Mouse (Mus musculus) limb, embryonic 14.5 days (tissue): ENCODE data around the gene Irgm2. TPM values are rescaled to one million over a fixed set of nuclear protein-coding genes. Genes with fewer than 3 reads are reported as not detected.

ENCODE experiments used
- ATAC-seq: fragments of 200-750 bp; cut with Nextera tagmentation; 2 replicates; pipeline ENCODE4 v1.8.0; 2017; ENCODE audit warnings: low read depth, moderate number of reproducible peaks, moderate TSS enrichment; ENCODE audit not compliant: low FRiP score
- DNase-seq: peaks from one replicate; pipeline ENCODE4 v3.0.0-alpha.2; 2015; ENCODE audit warnings: low spot score
- H3K27ac ChIP-seq: fragments of 300-500 bp; sonication (generic); replicated peaks from 2 replicates; pipeline ENCODE4 v1.5.1; 2014; ENCODE audit warnings: low read depth, mild to moderate bottlenecking, low read length, moderate library complexity, mixed read lengths
- H3K27me3 ChIP-seq: fragments of 300-500 bp; sonication (generic); 2 replicates; pipeline ENCODE4 v1.6.1; 2014; ENCODE audit warnings: low read length, mixed read lengths; ENCODE audit not compliant: control insufficient read depth, insufficient read depth
- H3K36me3 ChIP-seq: fragments of 300-500 bp; sonication (generic); 2 replicates; pipeline ENCODE4 v1.6.1; 2014; ENCODE audit warnings: mild to moderate bottlenecking, low read length, moderate library complexity, mixed read lengths; ENCODE audit not compliant: control insufficient read depth, insufficient read depth
- H3K4me1 ChIP-seq: fragments of 300-500 bp; sonication (generic); 2 replicates; pipeline ENCODE4 v1.6.1; 2014; ENCODE audit warnings: antibody characterized with exemption, low read length, mixed read lengths; ENCODE audit not compliant: control insufficient read depth, insufficient read depth
- H3K4me2 ChIP-seq: fragments of 300-500 bp; sonication (generic); replicated peaks from 2 replicates; pipeline ENCODE4 v1.6.1; 2014; ENCODE audit warnings: low read depth, mild to moderate bottlenecking, low read length, moderate library complexity; ENCODE audit not compliant: severe bottlenecking
- H3K4me3 ChIP-seq: fragments of 300-500 bp; sonication (generic); replicated peaks from 2 replicates; pipeline ENCODE4 v1.5.1; 2014; ENCODE audit warnings: low read length
- H3K9ac ChIP-seq: fragments of 300-500 bp; sonication (generic); 2 replicates; pipeline ENCODE4 v1.6.1; 2014; ENCODE audit warnings: mild to moderate bottlenecking, low read depth, low read length, moderate library complexity; ENCODE audit not compliant: severe bottlenecking
- H3K9me3 ChIP-seq: fragments of 300-500 bp; sonication (generic); 2 replicates; pipeline ENCODE4 v1.6.1; 2016; ENCODE audit warnings: low read length; ENCODE audit not compliant: control insufficient read depth
- POLR2A ChIP-seq: fragments of 200-500 bp; IDR thresholded peaks from 2 replicates; pipeline ENCODE4 v1.8.0; 2012; ENCODE audit warnings: inconsistent platforms, mild to moderate bottlenecking, moderate library complexity, borderline replicate concordance; ENCODE audit not compliant: insufficient read depth, insufficient read length; ENCODE audit errors: extremely low read depth
- WGBS: fragments of 180-500 bp; shearing (Covaris S2); extraction: QIAGEN DNeasy Blood & Tissue Kit; methylation state at CpG from one replicate; pipeline ENCODE4 v1.1.7; 2014; 5-methylcytosine and 5-hydroxymethylcytosine counted together
- polyA plus RNA-seq, 2 experiments: library from polyadenylated mRNA; depleted of rRNA in 1 of 2; stranded (reverse) in 1 of 2; unstranded in 1 of 2; fragments of >200 nt; fragmentation: Nextera tagmentation in 1 of 2; extraction: Ambion mirVana in 1 of 2; gene quantifications; 2 replicates each; pipeline versions ENCODE4 v1.2.1 to v1.2.3; 2012 to 2014

Gene Irgm2
- polyA plus RNA-seq, 2 experiments, result 2.3 to 2.9 TPM

DNA sequence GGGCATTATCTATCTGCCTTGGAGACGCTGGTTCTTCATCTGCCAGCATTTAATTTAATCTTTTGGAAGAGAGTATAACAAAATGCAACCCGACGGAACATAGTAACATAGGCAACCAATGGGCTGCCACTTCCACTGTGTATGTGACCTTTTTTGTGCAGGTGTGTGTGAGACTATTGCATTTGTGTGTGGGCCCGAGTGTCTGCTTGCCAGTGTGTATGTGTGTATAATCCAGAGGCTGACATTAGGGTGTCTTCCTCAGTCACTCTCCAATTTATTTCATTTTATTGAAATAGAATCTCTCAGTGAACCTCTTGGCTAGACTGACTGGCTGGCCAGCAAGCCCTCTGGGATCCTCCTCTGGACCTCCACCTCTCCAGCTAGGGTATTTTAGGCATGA, 808 bp downstream of the Irgm2 start:
- Histone ChIP-seq H3K9ac (no peak overlapping the region), H3K4me1 (no peaks in the 10 kb centered on the region), H3K27ac (no peak overlapping the region), H3K36me3 (no peaks in the 10 kb centered on the region), H3K27me3 (no peaks in the 10 kb centered on the region), H3K9me3 (no peaks in the 10 kb centered on the region), H3K4me3 (no peak overlapping the region), H3K4me2 (no peak overlapping the region)
- DNase-seq (no peak), ATAC-seq (no peak)
- 88% methylated on average over 4 of the region's 4 CpGs for WGBS
- no peak for TF ChIP-seq POLR2A

DNA sequence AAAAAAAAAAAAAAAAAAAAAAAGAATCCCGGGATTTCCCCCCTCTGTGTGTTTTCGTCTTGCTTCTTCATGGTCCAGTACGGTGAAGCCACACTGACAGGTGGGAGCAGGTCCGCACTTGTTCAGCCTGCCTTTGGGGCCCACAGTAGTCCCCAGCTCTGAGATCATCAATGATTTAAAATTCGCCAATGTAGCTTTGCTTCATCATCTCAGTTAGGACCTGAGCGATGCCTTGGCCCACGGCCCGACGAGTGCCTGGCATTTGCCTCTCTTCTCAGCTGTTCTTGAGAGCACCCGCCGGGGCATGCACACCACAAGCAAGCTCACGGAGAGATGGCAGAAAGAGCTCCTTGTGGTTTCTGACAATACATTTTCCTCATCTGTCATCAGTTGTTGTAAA, 1.6 kb downstream of the Irgm2 start:
- 84% methylated on average over 12 of the region's 12 CpGs for WGBS
- ATAC-seq, result no peak
- no peak overlapping the region for H3K4me3 ChIP-seq
- no peak for DNase-seq
- no peaks in the 10 kb centered on the region for H3K36me3 ChIP-seq
- H3K9ac ChIP-seq, result no peak overlapping the region
- H3K4me1 ChIP-seq, result no peaks in the 10 kb centered on the region
- no peak overlapping the region for H3K4me2 ChIP-seq
- H3K27ac ChIP-seq, result no peak overlapping the region
- no peaks in the 10 kb centered on the region for H3K27me3 ChIP-seq
- H3K9me3 ChIP-seq, result no peaks in the 10 kb centered on the region
- TF ChIP-seq POLR2A, result no peak

DNA sequence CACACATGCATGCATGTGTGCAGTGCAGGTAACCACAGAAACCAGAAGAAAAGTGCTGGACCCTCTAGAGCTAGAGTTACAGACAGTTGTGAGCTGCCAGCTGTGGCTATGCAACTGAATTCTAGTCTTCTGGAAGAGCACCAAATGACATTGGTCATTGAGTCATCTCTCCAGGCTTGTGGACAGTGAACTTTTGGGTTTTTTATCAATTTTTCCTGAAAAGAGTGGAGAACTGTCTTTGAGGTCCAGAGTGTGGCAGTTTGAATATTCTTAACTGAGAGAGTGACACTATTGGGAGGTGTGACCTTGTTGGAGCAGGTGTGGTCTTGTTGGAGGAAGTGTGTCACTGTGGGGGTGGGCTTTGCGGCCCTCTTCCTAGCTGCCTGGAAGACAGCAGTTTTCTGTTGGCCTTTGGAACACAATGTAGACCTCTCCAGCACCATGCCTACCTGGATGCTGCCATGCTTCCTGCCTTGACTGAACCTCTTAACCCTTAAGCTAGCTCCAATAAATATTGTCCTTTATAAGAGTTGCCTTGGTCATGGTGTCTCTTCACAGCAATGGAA, 11.0 kb downstream of the Irgm2 start:
- Histone ChIP-seq H3K4me2 (no peak overlapping the region), H3K9me3 (no peaks in the 10 kb centered on the region), H3K9ac (no peak overlapping the region), H3K4me3 (no peak overlapping the region), H3K36me3 (no peaks in the 10 kb centered on the region), H3K27me3 (no peaks in the 10 kb centered on the region), H3K27ac (no peak overlapping the region), H3K4me1 (peaks cover 3% of the 10 kb centered on the region)
- TF ChIP-seq POLR2A, result no peak
- 88% methylated on average over 1 of the region's 1 CpGs for WGBS
- ATAC-seq (no peak), DNase-seq (no peak)

DNA sequence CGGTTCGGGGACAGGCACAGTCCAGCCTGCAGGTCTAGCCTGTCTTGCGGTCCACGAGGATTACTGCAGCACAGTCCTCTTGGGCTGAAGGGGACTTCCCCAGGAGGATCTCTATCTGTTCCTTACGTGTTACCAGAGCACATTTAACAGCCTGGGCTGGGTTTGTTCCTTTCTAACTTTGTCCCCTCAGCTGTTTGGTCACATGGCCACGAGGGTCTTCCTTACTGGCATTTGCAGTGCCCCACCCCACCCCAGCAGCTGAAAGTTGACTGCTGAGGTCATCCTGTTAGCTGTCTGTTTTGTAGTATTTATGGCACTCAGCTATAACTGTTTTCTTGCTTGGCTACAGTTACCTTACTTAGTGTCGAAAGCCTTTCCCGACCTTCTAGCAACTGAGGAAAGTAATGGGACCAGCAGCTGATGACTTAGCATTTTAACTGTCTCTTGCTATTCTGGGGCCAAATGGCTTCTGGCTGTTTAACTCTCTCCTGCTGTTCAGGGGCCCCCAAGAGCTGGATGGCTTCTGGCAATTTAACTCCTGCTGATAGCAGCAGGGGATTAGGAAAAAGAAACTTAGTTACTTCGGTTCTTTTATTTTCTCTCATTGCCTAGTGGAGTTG, 11.8 kb downstream of the Irgm2 start:
- WGBS, result 18% methylated on average over 9 of the region's 9 CpGs
- peak; percentile 36 for DNase-seq

DNA sequence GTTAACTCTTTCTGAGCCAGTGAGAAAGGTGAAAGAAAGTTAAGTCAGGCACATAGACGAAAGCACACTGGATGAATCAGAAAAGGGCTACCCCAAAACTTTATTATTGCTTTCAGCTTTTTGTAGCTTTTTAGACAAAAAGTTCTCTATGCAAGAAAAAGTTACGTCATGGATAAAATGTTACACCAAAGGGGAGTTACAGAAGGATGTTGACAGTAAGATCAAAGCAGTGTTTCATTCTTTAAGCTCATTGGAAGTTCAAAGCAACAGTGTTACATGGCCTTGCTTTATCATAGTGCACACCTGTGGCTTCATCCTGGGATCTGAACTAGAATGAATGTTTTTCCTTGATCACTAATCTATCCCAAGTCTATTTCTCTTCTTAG, 12.3 kb downstream of the Irgm2 start:
- 16% methylated on average over 2 of the region's 2 CpGs for WGBS
- Histone ChIP-seq H3K36me3 (no peaks in the 10 kb centered on the region), H3K27me3 (no peaks in the 10 kb centered on the region), H3K9ac (no peak overlapping the region), H3K4me3 (no peak overlapping the region), H3K27ac (no peak overlapping the region), H3K9me3 (no peaks in the 10 kb centered on the region), H3K4me2 (no peak overlapping the region), H3K4me1 (peaks cover 3% of the 10 kb centered on the region)
- no peak for TF ChIP-seq POLR2A
- ATAC-seq, result no peak
- no peak for DNase-seq

More for the DNA sequence above, 11.8 kb downstream of the Irgm2 start:
- Histone ChIP-seq H3K4me3 (no peak overlapping the region), H3K27ac (no peak overlapping the region), H3K27me3 (no peaks in the 10 kb centered on the region), H3K4me1 (peaks cover 3% of the 10 kb centered on the region), H3K4me2 (no peak overlapping the region), H3K9me3 (no peaks in the 10 kb centered on the region), H3K36me3 (no peaks in the 10 kb centered on the region), H3K9ac (no peak overlapping the region)
- TF ChIP-seq POLR2A, result no peak
- peak; percentile 80 for ATAC-seq
